10 mouse cellular contexts compared by ENCODE assay signal in genomic region chr10:39534324-39535026, GRCm38 (mm10).
DNase-seq lines count a peak whose midpoint lies in the region; ATAC-seq lines count a peak whose summit lies in the region.
"Had no signal": no experiment of that assay in that cellular context is flagged by ENCODE, and none has a peak within 500 bp of the region (broad histone marks: within the 10 kb centered on the region; RNA-seq: fewer than 3 reads in every experiment).

No protein-coding gene starts in this region.

- no peak overlapping the region for H3K4me2 ChIP-seq in heart, embryonic 12.5 days
- H3K4me2 ChIP-seq in forebrain, embryonic 12.5 days: no peak overlapping the region
- H3K4me2 ChIP-seq in kidney, embryonic 14.5 days (replicated peaks; ENCODE audit: low read depth, low read length): no peak overlapping the region
- no peak overlapping the region for H3K4me2 ChIP-seq in midbrain, embryonic 15.5 days

- 66% methylated on average over 9 of the region's 9 CpGs for WGBS in heart, embryonic 12.5 days
- WGBS in forebrain, embryonic 12.5 days: 78% methylated on average over 9 of the region's 9 CpGs
- 51% methylated on average over 9 of the region's 9 CpGs for WGBS in kidney, embryonic 14.5 days
- 45% methylated on average over 9 of the region's 9 CpGs for WGBS in midbrain, embryonic 15.5 days

- intact Hi-C loops in heart, postnatal 25 days (cut with DNase I): loop anchor here (5.0 kb wide), 2 partner anchors 78 to 198 kb away; partner anchors contain the start of genes Rev3l and Traf3ip2
- intact Hi-C loops in gastrocnemius, postnatal 36 days (cut with DNase I): no loop called here

- peaks cover 22% of the 10 kb centered on the region; the same call in 1 of the 2 replicates for H3K36me3 ChIP-seq in heart, embryonic 12.5 days
- H3K36me3 ChIP-seq in forebrain, embryonic 12.5 days (replicated peaks): peaks cover 62% of the 10 kb centered on the region
- H3K36me3 ChIP-seq in kidney, embryonic 14.5 days (ENCODE audit: control insufficient read depth, insufficient read depth, low read length): no peaks in the 10 kb centered on the region; the same call in 1 of the 2 replicates
- 0 out of 2 replicates have a peak, but pooled peaks cover 3% of the 10 kb centered on the region for H3K36me3 ChIP-seq in midbrain, embryonic 15.5 days (replicated peaks)

- no peaks in the 10 kb centered on the region for H3K9me3 ChIP-seq in heart, embryonic 12.5 days (replicated peaks)
- no peaks in the 10 kb centered on the region for H3K9me3 ChIP-seq in forebrain, embryonic 12.5 days
- H3K9me3 ChIP-seq in kidney, embryonic 14.5 days (ENCODE audit: control insufficient read depth, low read length): no peaks in the 10 kb centered on the region
- no peaks in the 10 kb centered on the region for H3K9me3 ChIP-seq in midbrain, embryonic 15.5 days
- H3K9me3 ChIP-seq: G1E; megakaryocyte, embryonic 14.5 days had no signal

- no peaks in the 10 kb centered on the region for H3K27me3 ChIP-seq in heart, embryonic 12.5 days (replicated peaks)
- H3K27me3 ChIP-seq in forebrain, embryonic 12.5 days: peaks cover 14% of the 10 kb centered on the region; the same call in 1 of the 2 replicates
- no peaks in the 10 kb centered on the region for H3K27me3 ChIP-seq in kidney, embryonic 14.5 days (ENCODE audit: control insufficient read depth, insufficient read depth, low read length)
- H3K27me3 ChIP-seq in midbrain, embryonic 15.5 days (replicated peaks): no peaks in the 10 kb centered on the region
- H3K27me3 ChIP-seq: megakaryocyte, embryonic 14.5 days had no signal

- ATAC-seq in heart, embryonic 12.5 days (ENCODE audit: insufficient number of reproducible peaks, low FRiP score): no peak
- 0 out of 2 replicates have a peak, but pooled peaks have one; percentile 31 for ATAC-seq in forebrain, embryonic 12.5 days (ENCODE audit: low FRiP score)
- peak; percentile 77 for ATAC-seq in kidney, embryonic 14.5 days (ENCODE audit: low FRiP score, low TSS enrichment)
- peak; percentile 57 for ATAC-seq in midbrain, embryonic 15.5 days (replicated peaks)
- no peak for ATAC-seq in granulocyte monocyte progenitor cell, adult 5-6 weeks (replicated peaks; ENCODE audit: poor library complexity, severe bottlenecking)

- no peak overlapping the region for H3K4me3 ChIP-seq in heart, embryonic 12.5 days
- H3K4me3 ChIP-seq in forebrain, embryonic 12.5 days (replicated peaks): no peak overlapping the region
- H3K4me3 ChIP-seq in kidney, embryonic 14.5 days (ENCODE audit: low read length): no peak overlapping the region
- H3K4me3 ChIP-seq in midbrain, embryonic 15.5 days: no peak overlapping the region
- H3K4me3 ChIP-seq: megakaryocyte, embryonic 14.5 days had no signal

- peaks cover 33% of the 10 kb centered on the region for H3K4me1 ChIP-seq in heart, embryonic 12.5 days (replicated peaks)
- H3K4me1 ChIP-seq in forebrain, embryonic 12.5 days: peaks cover 47% of the 10 kb centered on the region
- H3K4me1 ChIP-seq in kidney, embryonic 14.5 days (ENCODE audit: control insufficient read depth, insufficient read depth, low read length): peaks cover 25% of the 10 kb centered on the region; the same call in 1 of the 2 replicates
- H3K4me1 ChIP-seq in midbrain, embryonic 15.5 days: peaks cover 50% of the 10 kb centered on the region

- no peak for DNase-seq in heart, postnatal 25 days (ENCODE audit: low spot score)
- DNase-seq in spleen, adult 12 weeks (ENCODE audit: low spot score): no peak
- DNase-seq in gastrocnemius, postnatal 36 days: no peak

- H3K9ac ChIP-seq in heart, embryonic 12.5 days: peak overlapping the region; percentile 20; the same call in 1 of the 2 replicates
- H3K9ac ChIP-seq in forebrain, embryonic 12.5 days: no peak overlapping the region
- H3K9ac ChIP-seq in kidney, embryonic 14.5 days (ENCODE audit: low read depth, low read length): no peak overlapping the region
- no peak overlapping the region for H3K9ac ChIP-seq in midbrain, embryonic 15.5 days

- H3K27ac ChIP-seq in heart, embryonic 12.5 days (ENCODE audit: poor library complexity, severe bottlenecking): 0 out of 2 replicates have a peak overlapping the region, but pooled peaks have one; percentile 18
- H3K27ac ChIP-seq in forebrain, embryonic 12.5 days: peak overlapping the region; percentile 65
- peak overlapping the region; percentile 75; the same call in 1 of the 2 replicates for H3K27ac ChIP-seq in kidney, embryonic 14.5 days (ENCODE audit: low read depth, low read length)
- H3K27ac ChIP-seq in midbrain, embryonic 15.5 days: peak overlapping the region; percentile 70

Comparison
In these comparisons a context has a peak if more than half of its experiments do, and no peak if none do; other contexts are left out.
1. ATAC-seq: peak in forebrain, embryonic 12.5 days (single experiment), kidney, embryonic 14.5 days (single experiment) and midbrain, embryonic 15.5 days (single experiment); none in heart, embryonic 12.5 days (single experiment) and granulocyte monocyte progenitor cell, adult 5-6 weeks (single experiment).
2. H3K27ac ChIP-seq: peak in every context shown above with its lines; median percentile 75 in kidney, embryonic 14.5 days; 70 in midbrain, embryonic 15.5 days; 65 in forebrain, embryonic 12.5 days; 18 in heart, embryonic 12.5 days.